Mouse (Mus musculus) embryonic fibroblast, embryonic 13.5 days (primary cell): ENCODE measurements around the gene Il1a. TPM values are rescaled to one million over a fixed set of nuclear protein-coding genes. Genes with fewer than 3 reads are reported as not detected.
A peak's percentile ranks its signal among the peaks of the same experiment; 100 is the strongest.

Experiments
- H3K27ac ChIP-seq: 2 replicates; pipeline ENCODE4 v1.5.1; 2012; ENCODE audit warnings: low read length, control low read depth, inconsistent platforms; ENCODE audit not compliant: insufficient read depth
- H3K4me1 ChIP-seq: 2 replicates; pipeline ENCODE4 v1.6.1; 2011; ENCODE audit warnings: low read length; ENCODE audit not compliant: control insufficient read depth, insufficient read depth
- H3K4me3 ChIP-seq: 2 replicates; pipeline ENCODE4 v1.5.1; 2011; ENCODE audit warnings: mild to moderate bottlenecking, control low read depth, low read length; ENCODE audit not compliant: insufficient read depth
- CTCF ChIP-seq: IDR thresholded peaks from 2 replicates; pipeline ENCODE4 v1.5.1; 2011; ENCODE audit warnings: mild to moderate bottlenecking, control low read depth, low read length, moderate library complexity, borderline replicate concordance; ENCODE audit not compliant: insufficient read depth
- POLR2A ChIP-seq: IDR thresholded peaks from 2 replicates; pipeline ENCODE4 v1.6.1; 2011; ENCODE audit warnings: low read depth, mild to moderate bottlenecking, control low read depth, low read length, moderate library complexity
- polyA plus RNA-seq: library from polyadenylated mRNA; stranded (reverse); fragments of >200 nt; gene quantifications from 2 replicates; pipeline ENCODE4 v1.2.4, GENCODE M21; 2011; ENCODE audit warnings: low read depth; ENCODE audit not compliant: missing spikeins, insufficient read length

Gene Il1a
- polyA plus RNA-seq, 1 experiment = not detected

DNA sequence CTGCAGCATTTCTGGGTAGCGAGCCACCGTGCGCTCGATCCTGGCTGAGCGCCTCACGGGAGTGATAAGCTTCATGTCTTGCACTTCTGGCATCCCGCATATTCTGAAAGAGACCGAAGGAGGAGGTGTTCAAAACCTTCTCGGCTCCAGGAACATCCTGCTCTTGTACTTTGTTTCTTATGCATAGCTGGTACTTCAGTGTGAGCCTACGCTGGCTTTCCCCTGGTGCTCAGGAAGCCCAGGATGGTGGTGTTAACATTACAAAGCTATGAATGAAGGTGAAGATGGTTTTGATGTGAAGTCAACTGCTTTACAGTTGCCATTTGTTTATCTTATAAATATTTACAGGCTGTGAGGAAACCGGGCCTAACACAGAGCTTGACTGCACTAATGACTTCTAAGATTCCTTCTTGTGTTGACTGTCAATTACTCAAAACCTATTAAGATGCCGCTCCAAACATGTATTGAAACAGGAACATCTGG lies 40.6 kb downstream of the Il1a start:
- no peak overlapping the region for H3K4me3 ChIP-seq
- H3K27ac ChIP-seq = no peak overlapping the region
- TF ChIP-seq CTCF (no peak), POLR2A (no peak)
- H3K4me1 ChIP-seq = no peaks in the 10 kb centered on the region

DNA sequence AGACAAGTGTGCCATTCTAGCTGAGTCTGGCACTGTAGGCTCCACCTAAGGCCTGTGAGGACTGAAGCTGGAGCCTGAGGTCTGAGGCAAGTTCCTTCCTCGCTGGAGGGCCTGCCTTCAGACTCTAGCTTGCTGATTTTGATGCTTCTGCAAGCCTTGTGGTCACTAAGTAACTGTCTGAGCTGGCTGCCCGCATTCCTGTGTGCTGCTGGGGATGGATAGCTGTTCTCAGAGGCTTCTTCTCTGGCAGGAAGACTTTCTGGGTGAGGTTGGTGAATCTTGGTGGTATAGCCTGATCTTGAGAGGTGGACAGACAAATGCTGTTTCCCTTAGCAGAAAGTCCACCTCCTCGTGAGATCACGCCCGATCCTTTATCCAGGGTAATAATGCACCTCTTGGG lies 42.0 kb downstream of the Il1a start:
- no peak for TF ChIP-seq CTCF
- Histone ChIP-seq H3K4me3 (no peak overlapping the region), H3K4me1 (no peaks in the 10 kb centered on the region; the same call in 1 of the 2 replicates), H3K27ac (no peak overlapping the region)

DNA sequence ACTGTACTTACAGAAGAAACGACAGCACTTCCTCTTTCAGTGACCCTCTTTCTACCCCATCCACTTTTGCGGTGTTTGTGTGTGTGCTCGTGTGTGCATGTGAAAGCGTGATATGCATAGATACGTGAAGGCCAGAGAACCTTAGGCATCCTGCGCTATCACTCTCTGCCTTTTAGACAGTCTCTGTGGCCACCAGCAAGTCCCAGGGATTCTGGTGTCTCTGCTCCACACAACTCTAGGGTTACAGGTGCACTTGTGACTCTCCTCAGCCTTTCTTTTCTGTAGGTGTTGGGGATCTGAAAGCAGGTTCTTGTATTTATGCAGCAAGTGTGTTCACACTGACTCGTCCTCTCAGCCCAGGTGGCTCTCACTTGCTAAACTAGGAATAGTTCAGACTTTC lies 44.5 kb downstream of the Il1a start:
- no peak overlapping the region for H3K27ac ChIP-seq
- TF ChIP-seq POLR2A (no peak), CTCF (no peak)
- H3K4me1 ChIP-seq = no peaks in the 10 kb centered on the region; the same call in 1 of the 2 replicates
- H3K4me3 ChIP-seq = no peak overlapping the region

DNA sequence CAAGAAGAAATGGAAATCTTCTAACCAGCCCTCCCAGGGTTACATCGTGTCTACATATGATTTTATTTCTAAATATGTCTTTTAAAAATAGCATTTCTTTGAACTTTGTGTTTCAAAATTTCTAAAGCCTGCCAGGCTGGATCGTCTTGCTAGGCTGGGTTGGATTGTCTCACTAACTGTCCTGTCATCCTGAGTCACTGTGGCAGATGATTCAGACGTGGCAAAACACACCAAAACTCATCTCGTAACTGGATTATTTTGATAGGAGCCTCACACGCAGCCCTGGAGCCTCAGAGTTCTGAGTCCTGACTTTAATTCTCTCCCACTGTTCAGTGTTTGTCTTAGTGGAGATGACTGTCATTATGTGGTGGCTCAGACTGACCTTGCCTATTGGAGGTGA lies 46.7 kb downstream of the Il1a start:
- Histone ChIP-seq H3K4me1 (no peaks in the 10 kb centered on the region; the same call in 1 of the 2 replicates), H3K4me3 (no peak overlapping the region), H3K27ac (peak overlapping the region; percentile 46; the same call in 1 of the 2 replicates)
- no peak for TF ChIP-seq POLR2A
- TF ChIP-seq CTCF = no peak

DNA sequence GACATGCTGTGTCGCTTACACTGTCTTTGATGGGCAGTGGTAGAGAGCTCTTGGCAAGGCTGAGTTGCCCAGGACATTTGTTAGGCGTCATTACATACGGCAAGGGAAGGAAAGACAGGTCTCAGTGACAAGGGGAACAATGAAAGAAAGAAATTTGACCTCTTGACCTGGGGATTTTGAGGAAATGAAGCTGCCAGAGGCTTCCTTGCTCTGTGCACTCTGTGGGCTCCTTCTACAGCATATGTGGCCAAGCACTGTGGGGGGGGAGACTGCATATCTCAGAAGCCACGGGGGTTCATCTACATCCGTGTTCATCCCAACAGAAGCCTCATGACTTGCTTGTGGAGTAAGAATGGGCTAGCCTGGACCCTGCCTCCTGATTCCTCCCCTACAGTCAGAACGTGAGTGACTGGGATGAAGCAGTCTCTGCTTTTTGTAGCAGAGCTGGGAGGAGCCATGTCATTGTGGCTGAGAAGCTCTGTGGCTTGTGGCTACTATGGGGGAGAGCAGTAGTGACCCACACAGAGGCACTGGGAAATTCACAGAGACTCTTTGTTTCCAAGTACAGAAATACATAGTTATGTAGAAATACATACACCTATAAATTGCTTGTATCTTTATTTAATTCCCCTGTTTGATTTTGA lies 48.5 kb downstream of the Il1a start:
- Histone ChIP-seq H3K27ac (no peak overlapping the region), H3K4me1 (no peaks in the 10 kb centered on the region; the same call in 1 of the 2 replicates), H3K4me3 (no peak overlapping the region)
- TF ChIP-seq CTCF (no peak), POLR2A (no peak)

DNA sequence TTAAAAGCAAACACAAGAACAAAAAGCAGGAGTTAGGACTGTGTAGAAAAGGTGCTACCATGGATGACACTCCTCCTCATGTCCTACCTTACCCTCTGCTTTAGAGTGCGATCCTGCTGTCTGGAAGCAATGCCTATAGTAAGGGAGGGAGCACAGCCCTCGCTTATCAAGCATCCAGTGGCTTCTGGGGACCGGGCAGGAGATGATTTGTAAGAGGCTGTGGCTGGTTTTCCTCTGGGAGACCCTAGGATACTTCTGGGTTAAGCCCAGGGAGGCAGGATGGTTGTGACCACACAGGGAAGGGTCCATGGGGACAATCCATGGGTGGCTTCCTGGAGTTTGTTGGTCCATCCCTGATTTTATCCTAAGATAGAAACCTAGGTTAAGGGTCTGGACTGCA lies 49.1 kb downstream of the Il1a start:
- Histone ChIP-seq H3K27ac (no peak overlapping the region), H3K4me1 (no peaks in the 10 kb centered on the region; the same call in 1 of the 2 replicates), H3K4me3 (no peak overlapping the region)
- no peak for TF ChIP-seq POLR2A
- no peak for TF ChIP-seq CTCF

DNA sequence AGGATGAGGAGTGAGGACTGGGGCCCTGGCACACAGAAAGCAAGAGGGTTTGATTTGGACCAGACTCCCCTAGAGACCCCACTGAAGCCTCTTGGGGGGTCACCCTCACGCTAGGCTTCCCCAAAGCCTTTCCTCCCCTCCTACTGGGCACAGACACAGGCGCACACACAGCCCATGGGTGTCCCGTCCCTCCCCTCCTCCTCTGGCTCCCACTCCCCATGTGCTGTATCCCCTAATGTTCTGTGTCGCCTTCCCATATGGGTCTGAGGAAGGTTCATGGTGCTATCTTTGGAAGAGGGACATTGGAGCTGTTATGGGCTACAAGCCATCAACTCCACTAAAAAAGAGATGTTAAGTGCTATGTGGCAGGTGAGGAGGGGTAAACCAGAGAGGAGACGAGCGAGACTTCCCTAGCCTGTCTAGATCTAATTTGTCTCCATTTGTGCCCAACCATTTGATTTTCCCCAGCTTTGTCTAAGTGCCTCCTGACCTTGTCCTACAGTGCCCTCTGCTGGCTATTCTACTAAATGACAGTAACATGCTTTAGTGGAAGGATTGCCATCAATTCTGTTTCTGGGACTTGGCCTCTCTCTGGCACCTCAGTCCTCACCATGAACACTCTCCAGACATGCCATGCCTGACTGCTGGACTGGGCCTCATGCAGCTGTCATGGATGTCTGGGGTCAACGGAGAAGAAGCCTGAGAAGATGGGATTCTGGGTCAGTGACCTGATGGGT lies 51.1 kb downstream of the Il1a start:
- H3K4me1 ChIP-seq = no peaks in the 10 kb centered on the region; the same call in 1 of the 2 replicates
- no peak overlapping the region for H3K27ac ChIP-seq
- H3K4me3 ChIP-seq = no peak overlapping the region
- TF ChIP-seq CTCF (no peak; the same call in 1 of the 2 replicates), POLR2A (no peak)

DNA sequence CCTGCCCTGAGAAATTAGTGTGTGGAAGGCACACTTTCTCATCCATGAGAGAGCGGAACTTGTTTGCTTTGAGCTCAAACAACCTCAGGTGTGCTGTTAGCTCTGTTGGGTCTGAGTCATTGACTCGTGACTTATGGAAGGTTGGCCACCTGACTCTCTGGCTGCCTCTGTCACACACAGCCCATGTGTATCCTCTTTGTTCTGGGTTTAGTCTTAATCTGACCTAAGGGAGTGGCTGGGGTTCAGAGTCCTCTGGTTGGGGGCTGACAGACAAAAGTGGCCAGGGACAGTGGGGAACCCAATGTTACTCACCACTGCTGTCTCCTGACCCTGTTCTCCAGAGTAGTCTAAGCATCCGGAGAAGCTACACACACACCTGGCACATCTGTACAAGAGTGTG lies 51.7 kb downstream of the Il1a start:
- Histone ChIP-seq H3K4me3 (no peak overlapping the region), H3K27ac (no peak overlapping the region), H3K4me1 (no peaks in the 10 kb centered on the region; the same call in 1 of the 2 replicates)
- TF ChIP-seq POLR2A (no peak), CTCF (no peak)

DNA sequence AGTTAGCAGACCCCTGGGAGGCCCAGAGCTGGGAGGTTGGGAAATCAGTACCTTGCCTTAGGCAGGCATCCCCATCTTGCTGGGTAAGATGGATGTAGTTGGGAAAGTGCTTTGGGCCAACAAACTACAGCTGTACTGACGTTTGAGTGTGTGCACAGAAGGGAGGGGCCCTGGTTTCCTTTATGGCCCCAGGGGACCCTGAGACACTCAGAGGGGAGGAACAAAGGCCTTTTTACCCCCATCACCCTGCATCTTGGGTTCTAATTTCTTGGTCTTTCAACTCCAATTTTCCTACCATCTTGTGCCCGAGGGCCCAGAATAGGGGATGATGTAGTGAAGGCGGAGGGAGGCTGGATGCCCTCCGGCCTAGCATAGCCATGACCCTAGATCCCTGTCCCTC lies 53.8 kb downstream of the Il1a start:
- no peaks in the 10 kb centered on the region for H3K4me1 ChIP-seq
- H3K27ac ChIP-seq = no peak overlapping the region
- TF ChIP-seq CTCF = no peak
- TF ChIP-seq POLR2A = no peak
- no peak overlapping the region for H3K4me3 ChIP-seq

DNA sequence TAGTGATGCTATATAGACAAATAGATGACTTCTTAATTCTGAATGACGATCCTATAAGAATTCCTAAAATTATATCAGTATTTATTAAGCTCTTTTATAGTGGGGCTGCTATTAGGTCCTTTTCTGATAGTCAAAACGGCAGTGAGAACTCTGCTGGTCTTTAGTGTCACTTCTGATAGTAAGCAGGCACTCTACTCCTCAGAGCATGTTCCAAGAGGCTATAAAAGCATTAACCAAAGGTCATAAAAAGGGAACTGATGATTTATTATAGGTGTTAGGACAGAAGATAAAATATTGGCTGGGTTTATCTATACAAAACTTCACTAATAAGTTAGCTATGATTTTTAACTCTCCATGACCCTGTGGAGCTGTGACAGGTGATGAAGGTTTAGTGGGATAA lies 55.7 kb downstream of the Il1a start:
- Histone ChIP-seq H3K4me1 (no peaks in the 10 kb centered on the region), H3K4me3 (no peak overlapping the region), H3K27ac (no peak overlapping the region)
- no peak for TF ChIP-seq CTCF
- no peak for TF ChIP-seq POLR2A
